Mouse (Mus musculus): ENCODE measurements around the gene Fgd6. TPM values are rescaled to one million over a fixed set of nuclear protein-coding genes. Genes with fewer than 3 reads are reported as not detected.

Fgd6 gene
- polyA plus RNA-seq, 1 experiment from 2014 or later: 5.0 TPM

DNA sequence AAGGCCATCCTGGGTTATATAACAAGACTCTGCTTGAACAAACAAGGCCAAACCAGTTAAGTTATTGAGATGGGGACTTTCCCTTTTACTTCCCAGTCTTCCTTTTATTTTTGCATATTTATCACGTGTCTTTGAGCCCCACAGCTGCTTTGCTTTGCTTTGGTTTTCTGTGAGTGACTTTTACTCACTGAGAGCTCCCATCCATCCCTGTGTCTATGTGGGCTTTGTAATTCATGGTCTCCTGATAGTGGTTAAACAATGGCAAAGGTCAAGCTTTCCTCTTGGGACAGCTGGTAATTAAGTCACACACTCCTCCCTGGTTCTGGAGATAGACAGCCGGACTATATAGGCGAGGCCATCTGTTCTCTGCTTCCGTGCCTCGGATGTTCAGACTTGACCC lies 57.7 kb downstream of the Fgd6 start:
- no peak overlapping the region for H3K27ac ChIP-seq (ENCODE audit: low read depth)
- ATAC-seq (replicated peaks; ENCODE audit: low FRiP score, low TSS enrichment, low read depth): no peak
- H3K4me3 ChIP-seq (ENCODE audit: low read depth, low read length): no peak overlapping the region
- H3K9me3 ChIP-seq (ENCODE audit: control insufficient read depth, low read length): peaks cover 2% of the 10 kb centered on the region; the same call in 1 of the 2 replicates
- no peak overlapping the region for H3K4me2 ChIP-seq (ENCODE audit: low read length)
- WGBS: 55% methylated on average over 5 of the region's 5 CpGs
- no peak overlapping the region for H3K9ac ChIP-seq (ENCODE audit: low read length)
- no peaks in the 10 kb centered on the region for H3K4me1 ChIP-seq (replicated peaks; ENCODE audit: control insufficient read depth, insufficient read depth, low read length)
- no peaks in the 10 kb centered on the region for H3K27me3 ChIP-seq (replicated peaks; ENCODE audit: control insufficient read depth, insufficient read depth, low read length)
- DNase-seq (ENCODE audit: low spot score): no peak
- 0 out of 2 replicates have a peak, but pooled peaks cover 3% of the 10 kb centered on the region for H3K36me3 ChIP-seq (ENCODE audit: control insufficient read depth, insufficient read depth, low read length)

DNA sequence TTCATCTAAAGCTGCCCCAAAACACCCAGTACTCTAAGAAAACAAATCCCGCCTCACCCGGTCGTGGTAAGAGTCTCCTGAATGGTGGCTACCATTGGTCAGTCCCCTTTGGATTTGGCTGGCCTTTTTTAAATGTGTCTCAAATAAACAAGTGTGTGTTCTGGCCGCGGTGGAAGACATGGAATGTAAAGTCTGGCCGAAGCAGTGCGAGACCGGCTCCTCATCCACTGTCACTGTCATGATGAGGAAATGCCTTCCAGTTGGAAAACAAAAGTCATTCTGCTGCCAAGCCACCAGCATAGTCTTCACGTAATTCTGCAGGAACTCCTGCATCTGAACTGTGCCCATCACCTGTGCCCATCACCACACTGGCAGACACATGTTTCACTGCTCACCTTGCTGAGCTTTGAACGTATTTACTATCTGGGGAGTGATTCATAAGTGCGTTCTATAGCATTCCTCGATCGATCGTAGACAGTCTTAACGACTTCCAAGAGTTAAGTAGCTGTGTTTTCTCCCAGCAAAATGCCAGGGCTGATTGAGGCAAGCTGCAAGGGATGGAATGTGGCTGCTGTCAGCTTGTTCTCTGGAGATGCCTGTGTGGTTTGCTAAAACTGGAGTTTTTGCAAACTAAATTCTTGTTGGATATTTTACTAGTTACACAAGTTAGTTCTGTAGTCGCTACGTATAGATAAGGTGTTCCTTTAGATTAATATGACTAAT lies 60.1 kb downstream of the Fgd6 start:
- Histone ChIP-seq H3K4me3 (ENCODE audit: low read depth, low read length) (no peak overlapping the region), H3K27me3 (replicated peaks; ENCODE audit: control insufficient read depth, insufficient read depth, low read length) (no peaks in the 10 kb centered on the region), H3K4me1 (replicated peaks; ENCODE audit: control insufficient read depth, insufficient read depth, low read length) (no peaks in the 10 kb centered on the region), H3K9ac (ENCODE audit: low read length) (no peak overlapping the region), H3K9me3 (ENCODE audit: control insufficient read depth, low read length) (no peaks in the 10 kb centered on the region; the same call in 1 of the 2 replicates), H3K27ac (ENCODE audit: low read depth) (no peak overlapping the region), H3K36me3 (ENCODE audit: control insufficient read depth, insufficient read depth, low read length) (0 out of 2 replicates have a peak, but pooled peaks cover 3% of the 10 kb centered on the region), H3K4me2 (ENCODE audit: low read length) (no peak overlapping the region)
- WGBS: 72% methylated on average over 17 of the region's 17 CpGs
- no peak for DNase-seq (ENCODE audit: low spot score)
- ATAC-seq (replicated peaks; ENCODE audit: low FRiP score, low TSS enrichment, low read depth): no peak

DNA sequence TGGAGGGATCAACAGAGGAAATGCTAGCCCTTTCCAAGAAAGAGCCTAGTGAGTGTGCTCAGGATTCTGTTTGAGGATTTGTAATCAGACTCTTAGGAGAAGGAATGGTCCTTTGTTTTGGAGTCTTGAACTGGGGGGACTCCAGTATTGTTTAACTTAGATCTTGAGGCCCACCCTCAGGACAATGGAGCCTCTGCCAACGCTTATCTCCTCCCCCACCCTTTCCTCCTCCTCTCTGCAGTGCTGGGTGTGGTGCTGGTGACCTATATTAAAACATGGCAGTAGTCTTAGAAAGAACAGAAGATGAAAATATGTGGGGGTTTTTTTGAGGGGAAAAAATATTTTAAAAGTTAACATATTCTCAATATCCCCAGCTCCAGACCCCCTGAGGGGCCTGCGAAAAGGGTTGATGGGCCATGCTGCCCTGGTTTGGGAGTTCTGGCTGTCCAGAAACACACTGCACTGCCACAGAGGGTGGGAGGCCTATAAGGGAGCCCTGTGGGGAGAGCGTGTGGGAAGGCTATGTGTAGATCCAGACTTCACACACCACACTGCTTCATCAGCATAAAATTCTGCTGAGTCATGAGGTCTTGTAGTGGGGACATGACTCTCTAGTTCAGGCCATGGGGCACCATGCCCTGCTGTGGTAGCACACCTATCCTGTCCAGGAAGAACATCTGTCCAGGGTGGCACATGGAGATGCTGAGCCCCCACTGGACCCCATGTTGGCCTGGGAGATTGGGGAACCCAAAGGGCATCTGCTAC lies 61.5 kb downstream of the Fgd6 start:
- H3K9me3 ChIP-seq (ENCODE audit: control insufficient read depth, low read length): no peaks in the 10 kb centered on the region
- no peak overlapping the region for H3K9ac ChIP-seq (ENCODE audit: low read length)
- H3K36me3 ChIP-seq (ENCODE audit: control insufficient read depth, insufficient read depth, low read length): no peaks in the 10 kb centered on the region
- DNase-seq (ENCODE audit: low spot score) (no peak), ATAC-seq (replicated peaks; ENCODE audit: low FRiP score, low TSS enrichment, low read depth) (no peak)
- H3K4me2 ChIP-seq (ENCODE audit: low read length): no peak overlapping the region
- H3K4me1 ChIP-seq (replicated peaks; ENCODE audit: control insufficient read depth, insufficient read depth, low read length): no peaks in the 10 kb centered on the region
- no peaks in the 10 kb centered on the region for H3K27me3 ChIP-seq (replicated peaks; ENCODE audit: control insufficient read depth, insufficient read depth, low read length)
- no peak overlapping the region for H3K4me3 ChIP-seq (ENCODE audit: low read depth, low read length)
- no peak overlapping the region for H3K27ac ChIP-seq (ENCODE audit: low read depth)
- WGBS: 75% methylated on average over 3 of the region's 3 CpGs

DNA sequence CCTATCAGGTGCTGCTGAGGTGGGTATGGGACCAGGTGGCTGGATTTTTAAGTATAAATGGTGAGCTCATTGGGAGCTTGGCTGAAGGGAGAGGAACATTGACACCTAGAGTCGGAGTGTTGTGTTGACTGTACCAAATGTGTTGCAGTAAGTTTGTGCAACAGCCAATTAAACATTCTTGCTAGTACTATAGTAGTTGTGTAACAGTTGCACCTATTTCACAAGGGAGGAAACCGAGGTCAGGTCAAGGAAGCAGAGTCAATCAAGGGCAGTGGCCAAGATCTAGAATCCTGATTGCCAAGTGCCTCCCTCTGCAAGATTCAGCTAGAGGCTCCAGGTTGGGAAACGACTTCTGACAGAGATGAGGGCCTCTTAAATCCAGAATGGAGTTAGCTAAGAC lies 62.3 kb downstream of the Fgd6 start:
- no peak for ATAC-seq (replicated peaks; ENCODE audit: low FRiP score, low TSS enrichment, low read depth)
- Histone ChIP-seq H3K4me2 (ENCODE audit: low read length) (no peak overlapping the region), H3K36me3 (ENCODE audit: control insufficient read depth, insufficient read depth, low read length) (peaks cover 1% of the 10 kb centered on the region; the same call in 1 of the 2 replicates), H3K27ac (ENCODE audit: low read depth) (no peak overlapping the region), H3K4me3 (ENCODE audit: low read depth, low read length) (no peak overlapping the region), H3K27me3 (replicated peaks; ENCODE audit: control insufficient read depth, insufficient read depth, low read length) (no peaks in the 10 kb centered on the region), H3K9me3 (ENCODE audit: control insufficient read depth, low read length) (no peaks in the 10 kb centered on the region), H3K4me1 (replicated peaks; ENCODE audit: control insufficient read depth, insufficient read depth, low read length) (no peaks in the 10 kb centered on the region), H3K9ac (ENCODE audit: low read length) (no peak overlapping the region)
- DNase-seq (ENCODE audit: low spot score): no peak
- 90% methylated on average over 3 of the region's 3 CpGs for WGBS

DNA sequence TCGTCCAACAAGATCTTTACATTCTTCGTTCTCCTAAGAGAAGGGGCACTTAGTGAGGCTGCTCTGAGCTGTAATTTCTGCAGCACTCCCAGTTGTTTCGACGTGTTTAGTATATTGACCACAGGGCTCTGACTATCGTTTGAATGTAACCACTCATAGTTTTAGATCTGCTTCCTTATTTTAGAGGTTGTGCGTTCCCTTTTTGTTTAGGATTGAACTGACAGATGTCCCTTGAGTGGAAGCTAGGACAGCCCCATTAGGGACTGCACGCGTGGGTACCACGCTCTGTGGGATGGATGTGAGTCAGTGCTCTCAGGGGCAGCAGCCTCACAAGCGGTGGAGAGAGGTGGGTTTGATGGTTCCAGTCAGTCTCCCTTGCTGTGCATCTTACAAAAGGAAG lies 69.7 kb downstream of the Fgd6 start:
- H3K27me3 ChIP-seq (replicated peaks; ENCODE audit: control insufficient read depth, insufficient read depth, low read length): no peaks in the 10 kb centered on the region
- no peak overlapping the region for H3K9ac ChIP-seq (ENCODE audit: low read length)
- H3K27ac ChIP-seq (ENCODE audit: low read depth): no peak overlapping the region
- H3K9me3 ChIP-seq (ENCODE audit: control insufficient read depth, low read length): no peaks in the 10 kb centered on the region
- DNase-seq (ENCODE audit: low spot score) (no peak), ATAC-seq (replicated peaks; ENCODE audit: low FRiP score, low TSS enrichment, low read depth) (no peak)
- no peak overlapping the region for H3K4me2 ChIP-seq (ENCODE audit: low read length)
- 91% methylated on average over 10 of the region's 10 CpGs for WGBS
- no peak overlapping the region for H3K4me3 ChIP-seq (ENCODE audit: low read depth, low read length)
- no peaks in the 10 kb centered on the region for H3K4me1 ChIP-seq (replicated peaks; ENCODE audit: control insufficient read depth, insufficient read depth, low read length)
- peaks cover 3% of the 10 kb centered on the region for H3K36me3 ChIP-seq (ENCODE audit: control insufficient read depth, insufficient read depth, low read length)

DNA sequence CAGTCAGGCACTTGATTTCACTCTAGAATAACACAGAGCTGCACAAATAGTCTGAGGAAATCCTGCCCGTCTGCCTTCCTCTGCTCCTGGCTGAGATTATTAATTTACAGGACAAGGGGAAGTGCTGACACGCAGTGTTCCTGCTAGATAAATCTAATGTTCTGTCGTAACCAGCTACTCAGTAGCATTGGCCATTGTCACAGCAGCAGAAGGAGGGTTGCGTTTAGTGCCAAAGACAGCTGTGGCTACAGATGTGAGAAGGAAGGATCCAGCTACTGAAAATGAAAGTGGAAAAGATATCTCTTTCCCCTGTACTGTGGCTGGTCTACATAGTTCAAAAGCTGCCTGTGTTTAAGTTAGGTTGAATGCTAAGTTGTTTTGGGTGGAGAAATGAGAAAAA lies 71.4 kb downstream of the Fgd6 start:
- DNase-seq (ENCODE audit: low spot score) (no peak), ATAC-seq (replicated peaks; ENCODE audit: low FRiP score, low TSS enrichment, low read depth) (no peak)
- no peak overlapping the region for H3K4me2 ChIP-seq (ENCODE audit: low read length)
- peaks cover 3% of the 10 kb centered on the region for H3K36me3 ChIP-seq (ENCODE audit: control insufficient read depth, insufficient read depth, low read length)
- H3K27me3 ChIP-seq (replicated peaks; ENCODE audit: control insufficient read depth, insufficient read depth, low read length): no peaks in the 10 kb centered on the region
- H3K4me1 ChIP-seq (replicated peaks; ENCODE audit: control insufficient read depth, insufficient read depth, low read length): no peaks in the 10 kb centered on the region
- H3K27ac ChIP-seq (ENCODE audit: low read depth): 0 out of 2 replicates have a peak overlapping the region, but pooled peaks have one; percentile 33
- no peaks in the 10 kb centered on the region for H3K9me3 ChIP-seq (ENCODE audit: control insufficient read depth, low read length)
- H3K4me3 ChIP-seq (ENCODE audit: low read depth, low read length): no peak overlapping the region
- no peak overlapping the region for H3K9ac ChIP-seq (ENCODE audit: low read length)
- WGBS: 55% methylated on average over 4 of the region's 4 CpGs

DNA sequence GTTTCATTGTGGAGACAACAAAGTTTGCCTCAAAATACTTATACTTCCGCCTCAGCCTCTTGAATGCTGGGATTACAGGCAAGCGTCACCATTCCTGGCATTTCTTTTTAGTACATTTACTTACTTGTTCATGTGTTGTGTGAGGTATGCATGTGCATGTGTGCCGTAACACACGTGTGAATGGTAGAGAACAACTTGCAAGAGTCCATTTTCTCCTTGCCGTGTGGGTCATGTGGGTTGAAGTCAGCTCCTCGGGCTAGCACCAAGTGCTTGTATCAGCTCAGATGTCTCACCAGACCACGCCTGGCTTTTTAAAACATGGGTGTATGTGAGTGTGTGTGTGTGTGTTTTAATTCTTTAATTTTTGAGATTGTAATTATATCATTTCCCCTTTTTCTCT lies 71.8 kb downstream of the Fgd6 start:
- H3K4me2 ChIP-seq (ENCODE audit: low read length): no peak overlapping the region
- no peak overlapping the region for H3K4me3 ChIP-seq (ENCODE audit: low read depth, low read length)
- H3K9me3 ChIP-seq (ENCODE audit: control insufficient read depth, low read length): no peaks in the 10 kb centered on the region
- ATAC-seq (replicated peaks; ENCODE audit: low FRiP score, low TSS enrichment, low read depth) (no peak), DNase-seq (ENCODE audit: low spot score) (no peak)
- no peaks in the 10 kb centered on the region for H3K27me3 ChIP-seq (replicated peaks; ENCODE audit: control insufficient read depth, insufficient read depth, low read length)
- H3K9ac ChIP-seq (ENCODE audit: low read length): no peak overlapping the region
- H3K36me3 ChIP-seq (ENCODE audit: control insufficient read depth, insufficient read depth, low read length): peaks cover 3% of the 10 kb centered on the region
- H3K27ac ChIP-seq (ENCODE audit: low read depth): no peak overlapping the region
- WGBS: 93% methylated on average over 7 of the region's 7 CpGs
- no peaks in the 10 kb centered on the region for H3K4me1 ChIP-seq (replicated peaks; ENCODE audit: control insufficient read depth, insufficient read depth, low read length)

DNA sequence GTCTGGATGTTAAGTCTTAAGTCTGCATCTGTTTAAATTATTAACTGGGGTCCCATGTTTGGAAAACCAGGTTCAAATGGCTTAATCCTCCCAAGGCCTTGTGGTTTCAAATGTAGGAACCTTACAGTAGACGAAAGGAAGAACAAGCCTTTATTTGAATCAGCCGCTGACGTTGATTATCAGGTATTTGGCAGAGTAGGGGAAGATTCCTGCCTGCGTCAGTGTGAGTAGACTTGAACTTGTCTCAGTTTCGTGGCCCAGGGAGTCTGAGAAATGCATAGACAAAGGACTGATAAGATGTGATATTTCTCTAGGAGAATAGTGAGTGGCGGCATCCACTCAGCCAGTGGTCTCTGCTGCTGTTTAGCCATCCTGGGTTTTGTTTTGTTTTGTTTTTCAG lies 73.0 kb downstream of the Fgd6 start:
- Histone ChIP-seq H3K27me3 (replicated peaks; ENCODE audit: control insufficient read depth, insufficient read depth, low read length) (no peaks in the 10 kb centered on the region), H3K9ac (ENCODE audit: low read length) (no peak overlapping the region), H3K9me3 (ENCODE audit: control insufficient read depth, low read length) (no peaks in the 10 kb centered on the region), H3K36me3 (ENCODE audit: control insufficient read depth, insufficient read depth, low read length) (no peaks in the 10 kb centered on the region; the same call in 1 of the 2 replicates), H3K27ac (ENCODE audit: low read depth) (no peak overlapping the region), H3K4me3 (ENCODE audit: low read depth, low read length) (no peak overlapping the region), H3K4me1 (replicated peaks; ENCODE audit: control insufficient read depth, insufficient read depth, low read length) (no peaks in the 10 kb centered on the region), H3K4me2 (ENCODE audit: low read length) (no peak overlapping the region)
- DNase-seq (ENCODE audit: low spot score) (no peak), ATAC-seq (replicated peaks; ENCODE audit: low FRiP score, low TSS enrichment, low read depth) (no peak)
- WGBS: 93% methylated on average over 6 of the region's 6 CpGs
